Mouse (Mus musculus): Measurements from ENCODE around the gene Alg2. TPM values are rescaled to one million over a fixed set of nuclear protein-coding genes. Genes with fewer than 3 reads are reported as not detected.

Alg2 gene
- 1.4 and 12.7 TPM in 2 replicates for polyA plus RNA-seq (2012; ENCODE audit: low replicate concordance)

GRCm38 (mm10) chr4:47473968-47474729, at the start of gene Alg2, which contains the start of gene Sec61b:
Gene Alg2, minus strand, starts transcription at chr4:47474333.
Gene Sec61b, plus strand, starts transcription at chr4:47474658.

Other genes with a start within 250 kb of the Alg2 start
- gene Tgfbr1, start 121.1 kb downstream of the Alg2 start, polyA plus RNA-seq (2012; ENCODE audit: low replicate concordance): 0.64 TPM in 2 replicates
- 129 and 272 TPM in 2 replicates for gene Sec61b, start 325 bp upstream of the Alg2 start, polyA plus RNA-seq (2012; ENCODE audit: low replicate concordance)